Mouse (Mus musculus): Measurements from ENCODE around the gene Crim1. TPM values are rescaled to one million over a fixed set of nuclear protein-coding genes. Genes with fewer than 3 reads are reported as not detected.
A peak's percentile ranks its signal among the peaks of the same experiment; 100 is the strongest.

Gene Crim1
- polyA plus RNA-seq, 1 experiment from 2014 or later, result 8.4 TPM

DNA sequence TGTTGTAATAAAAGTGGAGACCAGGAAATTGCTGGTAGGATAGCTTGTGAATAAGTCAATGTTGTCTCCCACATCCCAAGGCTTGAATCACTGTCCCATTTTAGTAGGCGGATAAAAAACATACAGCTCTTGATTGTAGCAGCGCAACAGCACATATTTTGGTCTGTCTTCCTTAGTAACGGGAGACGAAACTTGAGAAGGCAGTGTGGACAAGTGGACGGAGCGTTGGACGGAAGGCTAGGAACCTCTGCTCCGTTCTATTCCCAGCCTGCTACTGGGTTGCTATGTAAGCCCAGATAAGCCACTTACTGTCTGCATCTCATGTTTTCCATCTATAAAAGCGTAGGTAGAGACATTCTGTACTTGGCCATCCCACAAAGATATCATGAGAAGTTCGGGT, 133.2 kb downstream of the Crim1 start:
- Histone ChIP-seq H3K4me1 (replicated peaks; ENCODE audit: insufficient read depth, low read length) (0 out of 2 replicates have a peak, but pooled peaks cover 5% of the 10 kb centered on the region), H3K4me3 (replicated peaks; ENCODE audit: low read depth, low read length) (no peak overlapping the region), H3K27ac (no peak overlapping the region), H3K9ac (ENCODE audit: low read depth, low read length) (no peak overlapping the region), H3K4me2 (ENCODE audit: low read length) (no peak overlapping the region), H3K36me3 (ENCODE audit: insufficient read depth, low read length) (peaks cover 5% of the 10 kb centered on the region; the same call in 1 of the 2 replicates), H3K27me3 (ENCODE audit: insufficient read depth, low read length) (no peaks in the 10 kb centered on the region), H3K9me3 (replicated peaks; ENCODE audit: low read length) (no peaks in the 10 kb centered on the region)
- 80% methylated on average over 10 of the region's 10 CpGs for WGBS
- no peak for TF ChIP-seq CTCF (IDR thresholded peaks at IDR 0.05; ENCODE audit: low read depth)
- DNase-seq (ENCODE audit: low spot score) (no peak), ATAC-seq (replicated peaks; ENCODE audit: low FRiP score, low read depth) (no peak)

DNA sequence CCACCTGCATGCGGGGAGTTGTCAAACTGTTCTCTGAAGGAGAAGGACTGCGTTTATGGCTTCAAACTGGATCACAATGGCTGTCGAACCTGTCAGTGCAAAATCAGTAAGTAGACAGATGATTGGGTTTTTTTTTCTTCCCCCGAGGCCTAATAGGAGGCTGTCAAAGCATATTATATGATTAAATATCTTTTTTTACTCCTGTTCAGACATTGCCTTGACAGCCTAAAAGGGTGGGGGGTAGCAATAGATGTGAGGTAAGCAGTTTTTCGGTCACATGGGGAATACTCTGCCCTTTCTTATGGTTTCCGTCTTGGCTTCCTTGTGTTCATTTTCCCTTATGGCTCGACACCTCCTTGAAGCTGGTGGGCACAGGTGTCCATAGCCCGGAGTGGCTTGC, 135.2 kb downstream of the Crim1 start:
- no peak for ATAC-seq (replicated peaks; ENCODE audit: low FRiP score, low read depth)
- no peak for DNase-seq (ENCODE audit: low spot score)
- Histone ChIP-seq H3K36me3 (ENCODE audit: insufficient read depth, low read length) (peaks cover 5% of the 10 kb centered on the region; the same call in 1 of the 2 replicates), H3K9me3 (replicated peaks; ENCODE audit: low read length) (no peaks in the 10 kb centered on the region), H3K4me2 (ENCODE audit: low read length) (no peak overlapping the region), H3K4me3 (replicated peaks; ENCODE audit: low read depth, low read length) (no peak overlapping the region), H3K9ac (ENCODE audit: low read depth, low read length) (no peak overlapping the region), H3K27me3 (ENCODE audit: insufficient read depth, low read length) (no peaks in the 10 kb centered on the region), H3K4me1 (replicated peaks; ENCODE audit: insufficient read depth, low read length) (0 out of 2 replicates have a peak, but pooled peaks cover 5% of the 10 kb centered on the region), H3K27ac (no peak overlapping the region)
- TF ChIP-seq CTCF (IDR thresholded peaks at IDR 0.05; ENCODE audit: low read depth), result no peak
- WGBS, result 90% methylated on average over 8 of the region's 8 CpGs

DNA sequence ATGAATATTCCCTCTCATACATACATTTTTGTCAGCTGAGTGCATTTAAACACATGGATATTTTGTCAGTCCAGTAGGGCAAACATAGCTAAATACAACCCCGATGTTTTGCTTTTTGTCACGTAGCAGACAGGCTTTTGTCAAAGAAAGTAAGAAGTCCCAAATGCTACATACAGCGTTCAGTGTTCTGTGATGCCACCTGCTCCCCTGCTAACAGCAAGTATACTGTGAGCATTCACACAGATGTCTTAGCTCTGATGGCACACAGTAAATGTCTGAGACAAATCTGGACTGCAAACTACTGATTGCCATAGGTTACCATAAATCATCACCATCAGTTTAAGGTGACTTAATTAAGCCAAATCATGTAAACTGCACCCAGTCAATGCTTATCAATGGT, 143.6 kb downstream of the Crim1 start:
- WGBS, result 84% methylated on average over 3 of the region's 3 CpGs
- no peak for TF ChIP-seq CTCF (IDR thresholded peaks at IDR 0.05; ENCODE audit: low read depth)
- no peaks in the 10 kb centered on the region for H3K27me3 ChIP-seq (ENCODE audit: insufficient read depth, low read length)
- ATAC-seq (replicated peaks; ENCODE audit: low FRiP score, low read depth), result no peak
- DNase-seq (ENCODE audit: low spot score), result no peak
- H3K9me3 ChIP-seq (replicated peaks; ENCODE audit: low read length), result no peaks in the 10 kb centered on the region
- H3K4me3 ChIP-seq (replicated peaks; ENCODE audit: low read depth, low read length), result no peak overlapping the region
- no peaks in the 10 kb centered on the region for H3K4me1 ChIP-seq (replicated peaks; ENCODE audit: insufficient read depth, low read length)
- H3K27ac ChIP-seq, result no peak overlapping the region
- no peak overlapping the region for H3K9ac ChIP-seq (ENCODE audit: low read depth, low read length)
- no peak overlapping the region for H3K4me2 ChIP-seq (ENCODE audit: low read length)
- H3K36me3 ChIP-seq (ENCODE audit: insufficient read depth, low read length), result peaks cover 16% of the 10 kb centered on the region

DNA sequence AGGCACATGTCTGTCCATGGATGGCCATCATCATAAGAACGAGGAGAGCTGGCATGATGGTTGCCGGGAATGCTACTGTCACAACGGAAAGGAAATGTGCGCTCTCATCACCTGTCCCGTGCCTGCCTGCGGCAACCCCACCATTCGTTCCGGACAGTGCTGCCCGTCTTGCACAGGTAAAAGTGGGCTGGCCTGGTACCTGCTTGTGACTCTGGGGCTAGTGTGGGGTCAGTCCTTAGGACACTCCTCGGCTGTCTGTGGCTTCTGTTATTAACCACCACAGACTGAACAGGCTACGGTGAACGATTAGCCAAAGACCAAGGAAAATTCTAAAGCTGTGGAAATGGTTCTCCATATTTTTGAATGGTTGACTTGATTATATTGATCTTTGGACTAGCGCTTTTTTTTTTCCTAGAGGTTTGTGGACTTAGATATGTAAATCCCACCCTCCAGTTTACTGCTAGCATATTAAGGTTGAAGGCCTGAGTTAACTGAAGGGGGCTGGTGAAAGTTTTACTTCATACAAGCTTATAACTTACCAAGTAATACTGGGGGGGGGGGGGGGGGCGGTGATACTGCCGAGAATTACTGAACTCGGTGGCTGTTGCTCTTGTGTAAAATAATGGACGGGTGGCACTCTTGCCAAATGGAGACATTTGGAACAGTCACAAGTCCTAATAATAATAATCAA, 147.2 kb downstream of the Crim1 start:
- Histone ChIP-seq H3K27me3 (ENCODE audit: insufficient read depth, low read length) (no peaks in the 10 kb centered on the region), H3K9ac (ENCODE audit: low read depth, low read length) (no peak overlapping the region), H3K27ac (no peak overlapping the region), H3K4me3 (replicated peaks; ENCODE audit: low read depth, low read length) (no peak overlapping the region), H3K9me3 (replicated peaks; ENCODE audit: low read length) (no peaks in the 10 kb centered on the region), H3K36me3 (ENCODE audit: insufficient read depth, low read length) (peaks cover 20% of the 10 kb centered on the region), H3K4me1 (replicated peaks; ENCODE audit: insufficient read depth, low read length) (peaks cover 6% of the 10 kb centered on the region; the same call in 1 of the 2 replicates), H3K4me2 (ENCODE audit: low read length) (no peak overlapping the region)
- TF ChIP-seq CTCF (IDR thresholded peaks at IDR 0.05; ENCODE audit: low read depth), result no peak
- 87% methylated on average over 17 of the region's 17 CpGs for WGBS
- no peak for DNase-seq (ENCODE audit: low spot score)
- peak; percentile 75 for ATAC-seq (replicated peaks; ENCODE audit: low FRiP score, low read depth)

DNA sequence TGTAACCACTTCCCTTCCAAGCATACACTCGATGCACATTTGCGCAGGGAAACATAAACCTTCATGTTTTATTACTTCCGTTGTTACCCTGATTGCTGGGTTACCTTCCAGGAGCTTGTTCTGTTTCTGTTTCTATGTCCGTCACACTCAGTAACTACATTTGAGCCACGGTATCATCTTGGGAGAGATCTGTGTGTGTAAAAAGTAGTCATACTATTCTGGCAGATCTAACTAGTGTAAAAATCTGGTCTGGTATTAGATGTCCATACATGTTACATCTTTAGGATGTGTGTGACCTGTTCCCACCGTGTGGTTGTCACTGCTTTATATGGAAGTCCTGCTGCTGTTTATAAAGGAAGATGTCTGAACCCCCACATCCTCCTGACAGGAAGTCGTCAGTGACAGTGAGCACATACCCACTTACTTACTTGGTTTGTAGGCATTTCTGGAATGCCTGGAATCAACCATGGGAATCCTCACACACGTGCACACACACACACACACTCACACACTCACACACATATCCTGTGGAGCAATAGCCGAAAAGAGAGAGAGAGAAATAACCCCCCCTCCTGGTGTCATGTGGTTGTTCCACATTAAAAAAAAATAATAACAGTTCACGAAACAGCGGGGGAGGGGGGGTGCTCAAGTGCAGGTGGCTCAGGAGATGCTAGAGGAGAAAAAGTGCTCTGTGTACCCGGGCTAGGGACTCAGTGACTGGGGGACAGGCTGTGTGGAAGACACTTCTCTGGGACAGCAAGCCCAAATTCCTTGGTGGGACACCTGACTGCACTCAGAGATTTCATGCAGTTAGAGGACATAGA, 151.8 kb downstream of the Crim1 start:
- 58% methylated on average over 12 of the region's 12 CpGs for WGBS
- no peaks in the 10 kb centered on the region for H3K9me3 ChIP-seq (replicated peaks; ENCODE audit: low read length)

DNA sequence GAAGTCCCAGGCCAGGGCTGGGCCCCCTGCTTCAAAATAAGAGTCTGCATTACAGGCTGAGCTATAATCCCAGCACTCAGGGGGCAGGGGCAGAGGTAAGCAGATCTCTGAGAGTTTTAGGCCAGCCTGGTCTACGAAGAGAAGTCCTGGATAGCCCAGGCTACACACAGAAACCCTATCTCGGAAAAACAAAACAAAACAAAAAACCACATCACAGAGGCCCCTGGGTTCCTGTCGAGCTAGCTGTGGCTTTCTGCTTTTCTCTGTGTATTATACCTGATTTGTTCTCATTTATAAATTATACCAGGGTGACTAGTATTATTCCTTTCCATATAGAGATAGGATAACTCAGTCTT, 152.4 kb downstream of the Crim1 start:
- Histone ChIP-seq H3K9ac (ENCODE audit: low read depth, low read length) (no peak overlapping the region), H3K9me3 (replicated peaks; ENCODE audit: low read length) (no peaks in the 10 kb centered on the region), H3K4me1 (replicated peaks; ENCODE audit: insufficient read depth, low read length) (peaks cover 6% of the 10 kb centered on the region; the same call in 1 of the 2 replicates), H3K4me3 (replicated peaks; ENCODE audit: low read depth, low read length) (no peak overlapping the region), H3K36me3 (ENCODE audit: insufficient read depth, low read length) (peaks cover 27% of the 10 kb centered on the region), H3K27me3 (ENCODE audit: insufficient read depth, low read length) (no peaks in the 10 kb centered on the region), H3K27ac (no peak overlapping the region), H3K4me2 (ENCODE audit: low read length) (no peak overlapping the region)
- TF ChIP-seq CTCF (IDR thresholded peaks at IDR 0.05; ENCODE audit: low read depth), result no peak
- WGBS, result 91% methylated on average over 3 of the region's 3 CpGs
- DNase-seq (ENCODE audit: low spot score), result no peak
- no peak for ATAC-seq (replicated peaks; ENCODE audit: low FRiP score, low read depth)

More for the DNA sequence above, 151.8 kb downstream of the Crim1 start:
- no peak for ATAC-seq (replicated peaks; ENCODE audit: low FRiP score, low read depth)
- peaks cover 6% of the 10 kb centered on the region; the same call in 1 of the 2 replicates for H3K4me1 ChIP-seq (replicated peaks; ENCODE audit: insufficient read depth, low read length)
- DNase-seq (ENCODE audit: low spot score), result no peak
- H3K27ac ChIP-seq, result no peak overlapping the region
- no peak overlapping the region for H3K4me3 ChIP-seq (replicated peaks; ENCODE audit: low read depth, low read length)
- peaks cover 27% of the 10 kb centered on the region for H3K36me3 ChIP-seq (ENCODE audit: insufficient read depth, low read length)
- no peak overlapping the region for H3K4me2 ChIP-seq (ENCODE audit: low read length)
- no peaks in the 10 kb centered on the region for H3K27me3 ChIP-seq (ENCODE audit: insufficient read depth, low read length)
- H3K9ac ChIP-seq (ENCODE audit: low read depth, low read length), result no peak overlapping the region
- peak; percentile 13; the same call in 1 of the 2 replicates for TF ChIP-seq CTCF (IDR thresholded peaks at IDR 0.05; ENCODE audit: low read depth)

Measured in kidney, postnatal 0 days (tissue).